Mouse (Mus musculus): Measurements from ENCODE around the gene Armh4. TPM values are rescaled to one million over a fixed set of nuclear protein-coding genes. Genes with fewer than 3 reads are reported as not detected.

The Armh4 gene
- total RNA-seq, 2 experiments from 2014 or later: 26.1 to 28.2 TPM

DNA sequence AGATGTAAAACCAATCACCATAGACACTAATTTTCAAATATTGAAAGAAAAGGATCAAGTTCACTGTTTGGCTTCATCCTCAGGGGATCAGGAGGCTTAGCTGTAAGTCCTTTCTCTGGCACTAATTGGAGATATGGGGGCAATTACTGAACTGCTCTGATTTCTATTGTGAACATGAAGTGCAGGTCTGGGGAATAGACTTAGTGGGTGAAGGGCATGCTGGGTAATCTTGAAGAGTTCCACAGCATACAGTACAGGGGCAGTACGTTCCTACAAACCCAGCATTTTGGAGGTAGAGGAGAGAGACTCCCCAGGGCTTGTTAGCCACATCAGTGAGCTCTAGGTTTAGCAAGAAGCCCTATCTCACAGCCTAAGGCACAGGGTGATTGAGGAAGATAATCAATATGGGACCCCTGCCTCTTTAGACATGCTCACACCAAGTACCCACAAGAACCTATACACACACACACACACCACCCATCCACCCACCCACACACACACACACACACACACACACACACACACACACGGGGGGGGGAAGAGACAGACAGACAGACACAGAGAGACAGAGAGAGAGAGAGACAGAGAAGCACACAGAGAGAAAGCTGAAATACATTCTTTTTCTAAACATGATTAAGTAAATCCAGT, 44.6 kb downstream of the Armh4 start:
- no peak for DNase-seq (ENCODE audit: extremely low spot score in 1 of 2, low spot score in 1 of 2)

DNA sequence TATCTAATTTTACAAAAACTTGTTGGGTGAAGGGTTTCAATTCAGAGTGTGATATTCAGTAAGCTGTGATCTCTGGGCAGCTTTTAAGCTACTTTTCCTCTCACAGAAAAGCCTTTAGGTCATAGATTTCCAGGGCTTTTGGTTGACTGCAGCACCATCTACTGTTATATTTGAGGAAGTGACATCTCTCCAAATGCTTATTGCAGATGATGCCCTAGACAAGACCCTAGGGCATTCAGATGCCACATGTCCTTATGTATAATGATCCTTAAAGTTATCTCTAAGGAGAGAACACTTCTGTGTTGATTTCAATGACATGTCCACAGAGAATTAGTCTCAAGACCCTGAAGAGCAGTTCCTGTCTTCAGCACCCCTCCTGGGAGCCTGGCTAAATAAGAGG, 49.2 kb downstream of the Armh4 start:
- DNase-seq (ENCODE audit: extremely low spot score in 1 of 2, low spot score in 1 of 2): no peak

DNA sequence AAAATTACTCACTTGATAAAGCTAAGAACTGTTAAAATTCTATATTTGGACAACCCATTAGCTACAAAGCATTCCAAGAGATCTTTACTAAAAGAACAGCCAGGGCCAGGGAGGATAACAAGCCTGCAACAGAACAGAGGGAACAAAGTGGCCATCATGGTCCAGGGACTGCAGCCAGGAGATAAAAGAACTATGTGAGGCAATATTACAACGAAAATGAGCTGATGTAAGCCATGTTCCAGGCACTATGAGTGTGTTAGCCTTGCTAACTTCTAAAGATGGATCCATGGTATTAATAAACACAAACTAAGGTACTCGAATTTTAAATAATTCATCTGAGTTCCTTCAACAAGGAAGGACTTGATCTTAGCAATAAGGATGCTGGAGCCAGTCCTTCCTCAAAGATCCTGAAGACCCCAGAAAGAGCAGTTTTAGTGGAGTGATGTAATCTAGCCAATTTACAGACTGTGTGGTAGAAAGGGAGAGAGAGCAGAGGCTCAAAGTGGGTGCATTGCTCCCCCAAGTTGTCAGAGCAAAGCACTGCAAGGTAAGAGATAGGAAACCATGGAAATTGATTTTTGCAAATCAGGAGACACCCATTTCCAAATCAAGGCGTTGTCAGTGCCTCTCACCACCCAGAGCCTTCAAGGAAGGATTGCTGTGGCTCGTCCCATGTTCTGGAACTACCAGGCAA, 59.7 kb downstream of the Armh4 start:
- peak in 1 of 2 experiments; percentile 7 for DNase-seq (ENCODE audit: extremely low spot score in 1 of 2, low spot score in 1 of 2)

DNA sequence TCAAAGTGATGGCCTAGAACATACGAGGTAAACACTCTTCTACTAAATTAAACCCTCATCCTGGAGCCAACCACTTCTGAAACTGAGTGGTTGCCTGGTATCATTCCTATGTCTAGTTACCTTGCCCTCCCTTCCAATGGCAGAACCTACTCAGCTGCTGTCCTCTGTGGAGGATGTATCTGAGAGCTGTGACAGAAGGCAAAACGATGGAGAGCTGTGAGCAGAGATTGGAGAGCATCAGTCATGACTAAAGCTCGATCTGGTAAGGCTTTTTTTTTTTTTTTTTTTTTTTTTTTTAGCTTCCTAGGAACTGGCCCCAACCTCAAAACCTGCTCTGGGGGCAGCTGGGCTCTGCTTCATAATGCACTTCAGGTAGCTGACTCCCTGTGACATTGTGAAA, 60.4 kb downstream of the Armh4 start:
- no peak for DNase-seq (ENCODE audit: extremely low spot score in 1 of 2, low spot score in 1 of 2)

DNA sequence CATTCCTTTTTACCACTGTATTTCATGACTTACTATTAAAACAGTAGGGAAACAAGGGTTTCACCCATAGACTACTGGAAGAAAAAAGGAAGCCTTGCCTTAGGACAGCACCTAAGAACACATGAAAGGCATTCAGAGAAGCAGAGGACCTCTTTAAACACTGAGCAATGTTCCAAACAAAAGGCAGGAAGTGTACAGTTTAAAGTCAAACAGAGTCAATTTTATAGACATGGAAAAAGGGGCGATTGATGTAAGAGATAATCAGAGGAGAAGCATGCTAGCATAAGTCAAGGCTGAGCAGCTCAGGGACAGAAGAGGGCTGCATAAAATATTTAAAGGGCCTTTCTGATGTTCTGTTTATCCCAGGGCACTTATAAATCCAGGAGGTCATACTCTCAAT, 61.9 kb downstream of the Armh4 start:
- DNase-seq (ENCODE audit: extremely low spot score in 1 of 2, low spot score in 1 of 2): no peak

DNA sequence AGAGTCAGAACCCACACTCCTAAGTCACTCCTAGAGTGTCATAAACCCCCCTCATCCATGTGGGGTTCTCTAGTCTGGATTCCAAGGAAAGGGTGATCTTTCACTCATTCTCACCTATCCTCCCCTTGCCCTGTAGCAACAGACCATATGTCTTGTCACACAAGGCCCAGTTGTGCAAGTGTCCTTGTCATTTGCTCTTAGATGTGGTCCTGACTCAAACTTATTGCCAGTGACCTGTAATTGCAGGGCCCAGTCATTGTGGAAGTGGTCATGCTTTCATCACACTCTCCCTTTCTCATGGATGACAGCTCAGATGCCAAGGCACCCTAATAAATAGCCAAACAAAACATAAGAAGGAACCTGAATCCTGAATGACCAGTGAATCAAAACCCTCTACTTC, 63.5 kb downstream of the Armh4 start:
- no peak for DNase-seq (ENCODE audit: extremely low spot score in 1 of 2, low spot score in 1 of 2)

DNA sequence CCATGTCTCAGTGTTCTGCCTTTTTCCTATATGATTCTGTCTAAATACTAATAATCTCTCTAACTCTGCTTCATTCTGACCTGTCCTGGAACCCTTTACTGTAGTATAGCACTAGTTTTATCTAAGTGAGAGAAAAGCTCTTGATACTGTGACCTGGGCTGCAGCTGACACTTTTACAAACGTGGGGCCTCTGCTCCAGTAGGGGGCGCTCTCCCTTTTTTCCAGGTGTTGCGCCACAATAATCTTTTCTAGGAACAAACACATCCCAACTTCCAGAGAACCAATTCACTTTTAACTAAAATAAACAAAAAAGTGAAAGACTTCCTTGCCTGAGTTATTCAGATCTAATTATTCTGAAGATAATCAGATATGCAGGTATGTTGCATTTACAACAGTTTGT, 72.2 kb downstream of the Armh4 start:
- DNase-seq (ENCODE audit: extremely low spot score in 1 of 2, low spot score in 1 of 2): peak in 1 of 2 experiments; percentile 6

DNA sequence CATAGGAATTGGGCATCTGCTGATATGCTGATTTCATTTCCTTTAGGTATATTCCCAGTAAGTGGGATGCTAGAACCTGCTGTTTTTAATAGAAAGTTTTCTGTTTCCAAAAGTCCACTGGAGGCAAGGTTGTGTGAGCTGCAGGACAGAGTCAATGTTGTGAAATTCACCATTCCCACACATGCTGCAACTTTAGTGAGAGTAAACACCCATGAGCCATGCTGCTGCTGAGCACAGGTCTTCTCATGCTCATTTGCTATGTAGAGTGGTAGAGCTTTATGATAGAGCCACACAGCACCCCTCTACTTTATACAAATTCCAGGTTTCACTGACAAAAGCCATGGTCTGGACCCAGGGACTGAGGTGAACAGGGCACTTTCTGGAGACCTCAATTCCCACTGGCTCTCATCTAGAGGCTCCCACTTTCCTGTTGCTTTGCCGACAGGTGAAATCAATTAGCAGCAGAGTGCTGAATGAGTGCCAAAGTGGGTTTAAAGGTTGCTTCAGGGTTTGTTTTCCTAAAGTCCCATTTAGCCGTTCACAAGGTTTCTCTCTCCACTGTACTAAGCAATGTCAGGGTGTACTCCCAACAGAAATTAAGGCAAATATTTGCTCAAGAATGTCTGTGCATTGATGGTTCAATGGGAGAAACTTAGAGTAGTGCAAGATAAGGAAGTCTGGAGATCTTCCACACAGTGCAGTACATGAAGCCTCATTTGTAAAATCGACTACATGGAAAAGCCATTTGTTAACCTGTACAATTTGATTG, 79.6 kb downstream of the Armh4 start:
- no peak for DNase-seq (ENCODE audit: extremely low spot score in 1 of 2, low spot score in 1 of 2)

DNA sequence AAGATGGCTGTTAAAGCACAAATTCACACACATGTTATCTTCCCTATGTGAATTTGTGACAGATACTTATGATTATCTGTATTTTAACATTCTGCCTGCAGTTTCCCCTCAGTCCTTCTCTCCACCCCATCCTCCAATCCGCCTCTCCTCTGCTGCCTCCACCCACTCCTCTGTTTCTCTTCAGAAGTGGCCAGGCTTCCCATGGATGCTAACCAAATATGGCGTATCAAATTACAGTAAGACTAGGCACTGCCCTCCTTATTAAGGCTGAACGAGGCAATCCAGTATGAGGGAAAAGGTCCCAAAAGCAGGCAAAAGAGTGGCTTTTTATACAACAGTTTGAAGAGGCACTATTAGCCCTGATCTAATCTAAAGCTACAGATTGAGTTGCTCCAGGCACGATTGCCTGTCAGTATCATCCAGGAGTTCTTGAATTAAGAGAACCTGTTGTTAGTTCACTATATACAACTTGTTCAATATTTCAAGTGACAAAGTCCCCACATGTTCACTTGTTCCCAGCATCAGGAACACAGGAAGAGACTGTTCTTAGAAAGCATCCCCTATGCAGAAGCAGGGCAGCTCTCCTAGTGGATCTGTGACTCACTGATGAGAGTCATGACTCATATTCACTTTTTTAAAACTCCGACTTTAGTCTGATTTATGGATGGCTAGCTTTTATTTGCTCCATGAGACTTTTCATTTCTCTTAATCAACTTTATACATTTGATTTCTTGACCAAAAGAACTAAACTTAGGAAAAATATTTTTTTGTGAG, 103.5 kb downstream of the Armh4 start:
- no peak for DNase-seq (ENCODE audit: extremely low spot score in 1 of 2, low spot score in 1 of 2)

DNA sequence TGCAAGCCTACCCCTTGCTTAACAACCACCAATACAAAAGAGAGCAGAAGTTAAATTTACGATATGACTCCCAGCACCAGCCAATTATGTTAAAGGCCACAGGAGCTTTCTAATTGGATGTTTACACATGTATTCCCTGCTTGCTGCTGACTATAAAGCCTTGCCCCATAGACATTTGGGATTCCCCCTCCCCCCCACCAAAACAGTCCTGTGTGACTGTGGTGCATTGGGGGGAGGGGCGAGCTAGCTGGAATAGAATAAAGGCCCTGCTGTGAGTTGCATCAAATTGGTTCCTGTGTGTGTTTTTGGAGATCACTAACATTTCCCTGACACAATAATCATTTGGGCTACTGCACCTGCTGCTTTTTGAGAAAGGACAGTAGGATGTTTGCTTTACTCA, 106.6 kb downstream of the Armh4 start:
- DNase-seq (ENCODE audit: extremely low spot score in 1 of 2, low spot score in 1 of 2): no peak

DNA sequence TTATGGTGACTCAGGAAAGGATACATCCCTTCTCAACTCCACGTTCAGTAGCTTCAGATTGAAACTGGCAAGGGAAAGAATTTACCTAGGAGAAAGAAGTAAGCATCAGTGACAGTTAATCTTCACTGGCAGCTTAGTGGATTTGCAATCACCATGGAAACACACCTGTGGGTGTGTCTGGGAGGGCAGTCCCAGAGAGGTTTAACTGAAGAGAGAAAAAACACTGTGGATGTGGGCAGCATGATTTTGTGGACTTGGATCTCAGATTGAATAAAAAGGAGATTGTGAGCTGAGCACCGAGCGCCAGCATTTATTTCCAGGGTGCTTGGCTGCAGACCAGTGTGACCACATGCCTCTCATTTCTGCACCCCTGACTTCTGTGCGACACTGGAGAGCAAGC, 122.7 kb downstream of the Armh4 start:
- DNase-seq (ENCODE audit: extremely low spot score in 1 of 2, low spot score in 1 of 2): no peak

DNA sequence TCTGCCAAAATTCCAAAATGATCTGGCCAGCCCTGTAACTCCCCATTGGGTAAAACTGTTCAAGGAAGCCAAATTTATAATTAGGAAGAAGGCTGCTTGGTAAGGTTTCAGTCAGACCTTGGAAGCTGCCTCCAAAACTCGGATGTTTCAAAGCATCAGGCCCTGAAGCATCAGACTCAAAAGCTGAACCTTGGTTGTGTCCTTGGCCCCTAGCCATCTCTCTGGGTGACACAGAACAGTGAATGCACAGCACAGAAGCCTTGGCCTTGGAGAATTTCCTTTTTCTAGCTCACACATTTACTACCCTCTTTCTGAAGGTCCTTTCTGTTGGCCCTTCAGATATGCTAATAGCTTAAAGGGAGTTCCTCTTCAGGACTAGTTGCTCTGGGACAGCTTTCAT, 134.0 kb downstream of the Armh4 start:
- no peak for DNase-seq (ENCODE audit: extremely low spot score in 1 of 2, low spot score in 1 of 2)

DNA sequence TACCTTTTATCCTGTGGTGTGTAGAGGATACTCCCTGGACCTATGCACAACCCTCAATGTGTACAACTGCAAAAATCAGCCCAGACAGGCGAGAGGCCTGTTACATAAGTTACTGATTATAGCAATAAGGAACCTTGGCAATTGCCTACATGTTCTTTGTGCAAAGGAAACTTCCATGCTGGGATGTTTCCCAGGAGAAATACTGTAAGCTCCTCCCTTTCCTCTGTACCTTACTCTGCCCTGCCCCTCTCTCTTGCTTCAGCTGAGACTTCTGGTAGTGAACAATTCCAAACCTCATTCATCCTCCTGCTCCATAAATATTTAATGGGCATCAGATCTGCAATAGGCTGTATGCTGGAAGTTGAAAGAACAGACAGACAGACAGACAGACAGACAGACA, 145.8 kb downstream of the Armh4 start:
- DNase-seq (ENCODE audit: extremely low spot score in 1 of 2, low spot score in 1 of 2): no peak

DNA sequence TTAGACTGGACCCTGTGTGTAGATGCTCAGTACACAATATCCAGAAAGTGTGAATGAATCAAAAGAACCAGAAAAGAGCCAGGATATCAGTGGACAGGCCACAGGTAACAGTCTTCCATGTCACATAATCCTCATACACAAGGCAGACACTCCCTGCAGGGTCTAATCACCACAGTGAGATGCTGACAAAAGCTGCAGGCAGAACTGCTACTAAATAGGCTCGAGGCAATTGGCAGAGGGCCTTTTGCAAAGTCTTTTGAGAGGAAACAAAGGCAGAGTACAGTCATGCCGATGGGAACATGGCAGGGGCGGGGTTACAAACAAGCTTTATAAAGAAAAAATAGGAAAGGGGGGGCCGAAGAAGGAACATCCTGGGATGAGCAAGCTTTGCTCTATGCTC, 157.1 kb downstream of the Armh4 start:
- no peak for DNase-seq (ENCODE audit: extremely low spot score in 1 of 2, low spot score in 1 of 2)

Other genes with a start within 250 kb of the Armh4 start
- gene Olfr722, start 118.6 kb upstream of the Armh4 start, total RNA-seq (2021): not detected
- gene Olfr723, start 148.4 kb upstream of the Armh4 start, total RNA-seq (2021): not detected
- gene Olfr724, start 179.9 kb upstream of the Armh4 start, total RNA-seq (2021): not detected

Data from layer of hippocampus, postnatal 25 days (tissue).